ENCODE assay signal across 9 mouse cellular contexts in genomic region chr8:126524233-126524985, GRCm38 (mm10). TPM values are rescaled to one million over a fixed set of nuclear protein-coding genes. Genes with fewer than 3 reads are reported as not detected.
DNase-seq lines count a peak whose midpoint lies in the region; ATAC-seq and TF ChIP-seq lines count a peak whose summit lies in the region.
"Had no signal": no experiment of that assay in that cellular context is flagged by ENCODE, and none has a peak within 500 bp of the region (broad histone marks: within the 10 kb centered on the region; RNA-seq: fewer than 3 reads in every experiment).

No protein-coding gene starts in this region.

- no peak overlapping the region for H3K4me2 ChIP-seq in neural tube, embryonic 13.5 days
- peak overlapping the region; percentile 27 for H3K4me2 ChIP-seq in forebrain, embryonic 16.5 days (ENCODE audit: low read length)
- peak overlapping the region; percentile 77 for H3K4me2 ChIP-seq in myocyte (ENCODE audit: low read depth)

- no peaks in the 10 kb centered on the region for H3K9me3 ChIP-seq in neural tube, embryonic 13.5 days
- no peaks in the 10 kb centered on the region for H3K9me3 ChIP-seq in forebrain, embryonic 16.5 days (ENCODE audit: control insufficient read depth, low read length)

- TF ChIP-seq POLR2A in myocyte (IDR thresholded peaks at IDR 0.05; ENCODE audit: insufficient read length, low read depth): no peak
- no peak for TF ChIP-seq POLR2A in thymus, adult 2 months (IDR thresholded peaks at IDR 0.05; ENCODE audit: control insufficient read depth, extremely low read depth, insufficient read depth, low read length, poor library complexity)

- peak overlapping the region; percentile 49; the same call in 1 of the 2 replicates for H3K27ac ChIP-seq in neural tube, embryonic 13.5 days (replicated peaks)
- H3K27ac ChIP-seq in forebrain, embryonic 16.5 days (ENCODE audit: low read length): peak overlapping the region; percentile 7
- no peak overlapping the region for H3K27ac ChIP-seq in thymus, adult 2 months (ENCODE audit: control insufficient read depth, insufficient read depth, low read length)
- H3K27ac ChIP-seq: liver, embryonic 14.5 days had no signal

- intact Hi-C loops in heart, postnatal 14 days (cut with DNase I): loop anchor here (10.0 kb wide), 1 partner anchor 210 kb away; no protein-coding TSS in a partner anchor

- no peak for DNase-seq in neural tube, embryonic 10.5 days (ENCODE audit: extremely low spot score, low spot score)
- peak; percentile 87 to 91 for DNase-seq in heart, postnatal 14 days
- peak; percentile 55 to 71 for DNase-seq in layer of hippocampus, postnatal 10 days (ENCODE audit: low spot score in 2 of 2)
- no peak for DNase-seq in thymus, adult 2 months

- no peaks in the 10 kb centered on the region for H3K27me3 ChIP-seq in neural tube, embryonic 13.5 days
- H3K27me3 ChIP-seq in forebrain, embryonic 16.5 days (replicated peaks; ENCODE audit: control insufficient read depth, insufficient read depth, low read length): no peaks in the 10 kb centered on the region
- no peaks in the 10 kb centered on the region for H3K27me3 ChIP-seq in myocyte (ENCODE audit: control insufficient read depth, insufficient read depth, insufficient read length)
- no peaks in the 10 kb centered on the region for H3K27me3 ChIP-seq in thymus, adult 2 months (ENCODE audit: control insufficient read depth, insufficient read depth, low read length)

- H3K36me3 ChIP-seq in neural tube, embryonic 13.5 days: no peaks in the 10 kb centered on the region
- no peaks in the 10 kb centered on the region for H3K36me3 ChIP-seq in forebrain, embryonic 16.5 days (ENCODE audit: control insufficient read depth, insufficient read depth)
- no peaks in the 10 kb centered on the region for H3K36me3 ChIP-seq in myocyte (ENCODE audit: control insufficient read depth, insufficient read depth)
- H3K36me3 ChIP-seq in thymus, adult 2 months (ENCODE audit: control insufficient read depth, insufficient read depth, low read length): no peaks in the 10 kb centered on the region

- TF ChIP-seq CTCF in thymus, adult 2 months (IDR thresholded peaks at IDR 0.05; ENCODE audit: borderline replicate concordance, control insufficient read depth, extremely low read depth, insufficient read depth, low read length, poor library complexity): no peak

- no peak overlapping the region for H3K9ac ChIP-seq in neural tube, embryonic 13.5 days
- 0 out of 2 replicates have a peak overlapping the region, but pooled peaks have one; percentile 3 for H3K9ac ChIP-seq in forebrain, embryonic 16.5 days (replicated peaks; ENCODE audit: low read depth, low read length)
- H3K9ac ChIP-seq: liver, embryonic 14.5 days had no signal

- H3ac ChIP-seq in myocyte (ENCODE audit: control insufficient read depth, insufficient read length): no peak overlapping the region

- H3K4me3 ChIP-seq in neural tube, embryonic 13.5 days: no peak overlapping the region
- no peak overlapping the region for H3K4me3 ChIP-seq in forebrain, embryonic 16.5 days (replicated peaks; ENCODE audit: low read length)
- no peak overlapping the region for H3K4me3 ChIP-seq in myocyte
- no peak overlapping the region for H3K4me3 ChIP-seq in thymus, adult 2 months (ENCODE audit: control insufficient read depth, insufficient read depth, low read length)

- WGBS in neural tube, embryonic 13.5 days: 79% methylated on average over 18 of the region's 18 CpGs
- 43% methylated on average over 18 of the region's 18 CpGs for WGBS in forebrain, embryonic 16.5 days
- 93% methylated on average over 18 of the region's 18 CpGs for WGBS in thymus, adult 2 months

- peaks cover 28% of the 10 kb centered on the region for H3K4me1 ChIP-seq in neural tube, embryonic 13.5 days (replicated peaks)
- peaks cover 20% of the 10 kb centered on the region for H3K4me1 ChIP-seq in forebrain, embryonic 16.5 days (replicated peaks; ENCODE audit: control insufficient read depth, insufficient read depth, low read length)
- H3K4me1 ChIP-seq in thymus, adult 2 months (replicated peaks; ENCODE audit: control insufficient read depth, insufficient read depth, low read length): no peaks in the 10 kb centered on the region; the same call in 1 of the 2 replicates

- H3K79me2 ChIP-seq in myocyte (ENCODE audit: control insufficient read depth, insufficient read depth): no peaks in the 10 kb centered on the region

- ATAC-seq in neural tube, embryonic 13.5 days (ENCODE audit: low read depth): no peak
- ATAC-seq in forebrain, embryonic 16.5 days: peak; percentile 39
- ATAC-seq in megakaryocyte-erythroid progenitor cell, adult 5-6 weeks (replicated peaks; ENCODE audit: low FRiP score, low TSS enrichment, poor library complexity, severe bottlenecking): no peak

TF ChIP-seq in myocyte, 11 proteins besides CTCF, POLR2A, EP300 and RAD21:
- TF ChIP-seq TCF3 (IDR thresholded peaks at IDR 0.05; ENCODE audit: insufficient read length, low read depth) (no peak), POLR2AphosphoS2 (IDR thresholded peaks at IDR 0.05; ENCODE audit: insufficient read length, low read depth) (no peak), REST (IDR thresholded peaks at IDR 0.05; ENCODE audit: insufficient read depth, insufficient read length) (no peak), CEBPB (IDR thresholded peaks at IDR 0.05; ENCODE audit: insufficient read depth, poor library complexity, severe bottlenecking) (no peak), E2F4 (IDR thresholded peaks at IDR 0.05; ENCODE audit: insufficient read depth) (no peak)

RNA-seq across cellular contexts. Expression of gene Tarbp1, which starts 49.5 kb away (rescaled TPM):
- polyA plus RNA-seq in neural tube, embryonic 13.5 days (2015; fragmentation: Nextera tagmentation; extraction: Ambion mirVana): 1.5 and 1.6 TPM in 2 replicates
- 1.8 TPM in 2 replicates for polyA plus RNA-seq in forebrain, embryonic 16.5 days (2015; fragmentation: Nextera tagmentation; extraction: Ambion mirVana)
- total RNA-seq in heart, postnatal 14 days (2021): 1 to 10 TPM; 5.6 to 5.7 TPM
- total RNA-seq in layer of hippocampus, postnatal 10 days (2021): 1 to 10 TPM; 4.4 to 5.9 TPM
- 1.7 TPM for polyA plus RNA-seq in myocyte (2012; fragmentation: generic; extraction: Trizol)
- 20.0 and 22.7 TPM in 2 replicates for total RNA-seq in megakaryocyte-erythroid progenitor cell, adult 5-6 weeks (2014; fragmentation: Nextera tagmentation)
- 13.0 and 17.8 TPM in 2 replicates for total RNA-seq in megakaryocyte-erythroid progenitor cell, adult 5-6 weeks (2017)
- 10.4 and 12.9 TPM in 2 replicates for polyA plus RNA-seq in thymus, adult 2 months (2012; rRNA removed)

Comparison
In these comparisons a context has a peak if more than half of its experiments do, and no peak if none do; other contexts are left out.
1. DNase-seq: peak in heart, postnatal 14 days (2 of 2) and layer of hippocampus, postnatal 10 days (2 of 2); none in neural tube, embryonic 10.5 days (single experiment) and thymus, adult 2 months (single experiment).